Mouse (Mus musculus) liver, embryonic 14.5 days (tissue): Measurements from ENCODE around the gene Slco2a1. TPM values are rescaled to one million over a fixed set of nuclear protein-coding genes. Genes with fewer than 3 reads are reported as not detected.
A peak's percentile ranks its signal among the peaks of the same experiment; 100 is the strongest.

Source experiments
- ATAC-seq: fragments of 200-750 bp; cut with Nextera tagmentation; 2 replicates; pipeline ENCODE4 v1.8.0; 2017; ENCODE audit warnings: moderate number of reproducible peaks, mild to moderate bottlenecking, moderate library complexity; ENCODE audit not compliant: insufficient read depth
- DNase-seq, 3 experiments: peaks; one replicate each; pipeline ENCODE4 v3.0.0-alpha.2; 2012 to 2013; ENCODE audit warnings: low read depth in 3 of 3, low spot score in 3 of 3
- H3K27ac ChIP-seq: fragments of 300-500 bp; sonication (generic); 2 replicates; pipeline ENCODE4 v1.5.1; 2014; ENCODE audit warnings: moderate library complexity, mild to moderate bottlenecking, control low read depth, inconsistent platforms
- H3K27me3 ChIP-seq: fragments of 300-500 bp; sonication (generic); 2 replicates; pipeline ENCODE4 v1.6.1; 2014; ENCODE audit warnings: mild to moderate bottlenecking, low read length, moderate library complexity; ENCODE audit not compliant: control insufficient read depth, insufficient read depth
- H3K36me3 ChIP-seq: fragments of 300-500 bp; sonication (generic); replicated peaks from 2 replicates; pipeline ENCODE4 v1.6.1; 2014; ENCODE audit warnings: low read depth; ENCODE audit not compliant: control insufficient read depth, insufficient read depth
- H3K4me1 ChIP-seq, 2 experiments: fragments of 200-500 bp in 1 of 2; fragments of 300-500 bp in 1 of 2; sonication (generic) in 1 of 2; replicated peaks; 2 replicates each; pipeline ENCODE4 v1.6.1; 2012 to 2014; ENCODE audit warnings: antibody characterized with exemption in 1 of 2, inconsistent platforms in 1 of 2, low read length in 1 of 2; ENCODE audit not compliant: control insufficient read depth in 2 of 2, insufficient read depth in 2 of 2
- H3K4me2 ChIP-seq: fragments of 300-500 bp; sonication (generic); 2 replicates; pipeline ENCODE4 v1.6.1; 2014; ENCODE audit warnings: low read depth, mild to moderate bottlenecking, control low read depth, moderate library complexity
- H3K4me3 ChIP-seq, 2 experiments: fragments of 200-500 bp in 1 of 2; fragments of 300-500 bp in 1 of 2; sonication (generic) in 1 of 2; 2 replicates each; pipeline ENCODE4 v1.5.1; 2012 to 2014; ENCODE audit warnings: low read depth in 2 of 2, low read length in 2 of 2, mild to moderate bottlenecking in 2 of 2, control low read depth in 1 of 2, inconsistent platforms in 1 of 2, moderate library complexity in 1 of 2; ENCODE audit not compliant: insufficient read depth in 1 of 2
- H3K9ac ChIP-seq: fragments of 300-500 bp; sonication (generic); replicated peaks from 2 replicates; pipeline ENCODE4 v1.6.1; 2014; ENCODE audit warnings: mild to moderate bottlenecking, control low read depth, moderate library complexity
- H3K9me3 ChIP-seq: fragments of 300-500 bp; sonication (generic); 2 replicates; pipeline ENCODE4 v1.6.1; 2016; ENCODE audit warnings: low read length, mixed read lengths; ENCODE audit not compliant: control insufficient read depth
- CTCF ChIP-seq: IDR thresholded peaks from 2 replicates; pipeline ENCODE4 v1.5.1; 2016; ENCODE audit warnings: antibody characterized with exemption, low read depth, control low read depth
- EP300 ChIP-seq: IDR thresholded peaks from 2 replicates; pipeline ENCODE4 v1.6.1; 2016; ENCODE audit warnings: antibody characterized with exemption, low read depth
- WGBS: fragments of 180-500 bp; shearing (Covaris S2); extraction: QIAGEN DNeasy Blood & Tissue Kit; methylation state at CpG from one replicate; pipeline ENCODE4 v1.1.7; 2014; ENCODE audit not compliant: insufficient replicate concordance; 5-methylcytosine and 5-hydroxymethylcytosine counted together
- polyA plus RNA-seq, 2 experiments: library from polyadenylated mRNA; depleted of rRNA in 1 of 2; stranded (reverse) in 1 of 2; unstranded in 1 of 2; fragments of >200 nt; fragmentation: Nextera tagmentation in 1 of 2; extraction: Ambion mirVana in 1 of 2; gene quantifications; 2 replicates each; pipeline versions ENCODE4 v1.2.1 to v1.2.3; 2012 to 2014

Slco2a1 gene
- polyA plus RNA-seq, 2 experiments: 1.7 to 3.3 TPM

- no peaks in the 10 kb centered on the region for H3K36me3 ChIP-seq
- H3K27ac ChIP-seq: no peak overlapping the region
- H3K4me2 ChIP-seq: no peak overlapping the region
- no peak for TF ChIP-seq CTCF
- H3K9me3 ChIP-seq: no peaks in the 10 kb centered on the region
- DNase-seq (no peak), ATAC-seq (no peak)
- H3K4me1 ChIP-seq: peaks cover 0 to 3% of the 10 kb centered on the region in 2 experiments; a peak in 2 of 4 replicates
- H3K9ac ChIP-seq: no peak overlapping the region
- H3K4me3 ChIP-seq: no peak overlapping the region
- 65% methylated on average over 9 of the region's 9 CpGs for WGBS
- H3K27me3 ChIP-seq: no peaks in the 10 kb centered on the region
Measured at GRCm38 (mm10) chr9:102977791-102978492, 10.6 kb upstream of the Slco2a1 start.

GRCm38 (mm10) chr9:102979011-102979700, 9.4 kb upstream of the Slco2a1 start:
- Histone ChIP-seq H3K27me3 (no peaks in the 10 kb centered on the region), H3K4me1 (peaks cover 0 to 3% of the 10 kb centered on the region in 2 experiments; a peak in 2 of 4 replicates), H3K4me2 (no peak overlapping the region), H3K9ac (no peak overlapping the region), H3K9me3 (no peaks in the 10 kb centered on the region), H3K27ac (no peak overlapping the region), H3K4me3 (no peak overlapping the region), H3K36me3 (no peaks in the 10 kb centered on the region)
- ATAC-seq (no peak), DNase-seq (no peak)
- 59% methylated on average over 3 of the region's 3 CpGs for WGBS
- TF ChIP-seq CTCF: no peak
- no peak for TF ChIP-seq EP300

- DNase-seq (peak in 2 of 3 experiments; percentile 19 to 22), ATAC-seq (peak; percentile 56)
- Histone ChIP-seq H3K9ac (no peak overlapping the region), H3K27me3 (no peaks in the 10 kb centered on the region), H3K4me2 (no peak overlapping the region), H3K36me3 (no peaks in the 10 kb centered on the region), H3K27ac (no peak overlapping the region), H3K9me3 (no peaks in the 10 kb centered on the region), H3K4me3 (no peak overlapping the region), H3K4me1 (peaks cover 0 to 3% of the 10 kb centered on the region in 2 experiments; a peak in 2 of 4 replicates)
- 52% methylated on average over 10 of the region's 10 CpGs for WGBS
- TF ChIP-seq CTCF (no peak), EP300 (no peak)
Measured at GRCm38 (mm10) chr9:102979956-102980355, 8.6 kb upstream of the Slco2a1 start.

- Histone ChIP-seq H3K9ac (no peak overlapping the region), H3K36me3 (no peaks in the 10 kb centered on the region), H3K27me3 (no peaks in the 10 kb centered on the region), H3K4me1 (peaks cover 0 to 3% of the 10 kb centered on the region in 2 experiments; a peak in 2 of 4 replicates), H3K27ac (no peak overlapping the region), H3K4me2 (no peak overlapping the region), H3K9me3 (no peaks in the 10 kb centered on the region), H3K4me3 (no peak overlapping the region)
- no peak for TF ChIP-seq CTCF
- no peak for TF ChIP-seq EP300
- no peak for DNase-seq
- 55% methylated on average over 5 of the region's 5 CpGs for WGBS
- ATAC-seq: no peak
Measured at GRCm38 (mm10) chr9:102980420-102980819, 8.1 kb upstream of the Slco2a1 start.

GRCm38 (mm10) chr9:102981791-102982190, 6.7 kb upstream of the Slco2a1 start:
- Histone ChIP-seq H3K9ac (no peak overlapping the region), H3K4me2 (no peak overlapping the region), H3K4me3 (no peak overlapping the region), H3K27ac (no peak overlapping the region), H3K27me3 (no peaks in the 10 kb centered on the region), H3K9me3 (no peaks in the 10 kb centered on the region), H3K4me1 (peaks cover 0 to 3% of the 10 kb centered on the region in 2 experiments; a peak in 2 of 4 replicates), H3K36me3 (no peaks in the 10 kb centered on the region)
- 78% methylated on average over 2 of the region's 2 CpGs for WGBS
- no peak for TF ChIP-seq EP300
- no peak for TF ChIP-seq CTCF
- DNase-seq (no peak), ATAC-seq (no peak)
